Mouse (Mus musculus) heart, embryonic 11.5 days (tissue): ENCODE measurements around the gene Nup188. TPM values are rescaled to one million over a fixed set of nuclear protein-coding genes. Genes with fewer than 3 reads are reported as not detected.

Experiments
- ATAC-seq: fragments of 200-750 bp; cut with Nextera tagmentation; replicated peaks from 2 replicates; pipeline ENCODE4 v1.8.0; 2017; ENCODE audit warnings: moderate library complexity; ENCODE audit not compliant: insufficient number of reproducible peaks, low FRiP score, low TSS enrichment
- H3K27ac ChIP-seq: fragments of 300-500 bp; sonication (generic); 2 replicates; pipeline ENCODE4 v1.5.1; 2014; ENCODE audit warnings: mild to moderate bottlenecking, low read depth, low read length
- H3K27me3 ChIP-seq: fragments of 300-500 bp; sonication (generic); 2 replicates; pipeline ENCODE4 v1.6.1; 2014; ENCODE audit warnings: mild to moderate bottlenecking, low read length, mixed read lengths; ENCODE audit not compliant: control insufficient read depth, insufficient read depth
- H3K36me3 ChIP-seq: fragments of 300-500 bp; sonication (generic); 2 replicates; pipeline ENCODE4 v1.6.1; 2014; ENCODE audit warnings: mild to moderate bottlenecking, low read length, moderate library complexity, mixed read lengths; ENCODE audit not compliant: control insufficient read depth, insufficient read depth
- H3K4me1 ChIP-seq: fragments of 300-500 bp; sonication (generic); 2 replicates; pipeline ENCODE4 v1.6.1; 2014; ENCODE audit warnings: low read length; ENCODE audit not compliant: control insufficient read depth, insufficient read depth
- H3K4me2 ChIP-seq: fragments of 300-500 bp; sonication (generic); 2 replicates; pipeline ENCODE4 v1.6.1; 2014; ENCODE audit warnings: mild to moderate bottlenecking, moderate library complexity
- H3K4me3 ChIP-seq: fragments of 300-500 bp; sonication (generic); 2 replicates; pipeline ENCODE4 v1.5.1; 2014; ENCODE audit warnings: low read depth, low read length
- H3K9ac ChIP-seq: fragments of 300-500 bp; sonication (generic); 2 replicates; pipeline ENCODE4 v1.6.1; 2014; ENCODE audit warnings: mild to moderate bottlenecking, low read depth, low read length, moderate library complexity
- H3K9me3 ChIP-seq: fragments of 300-500 bp; sonication (generic); replicated peaks from 2 replicates; pipeline ENCODE4 v1.6.1; 2016; ENCODE audit warnings: low read length; ENCODE audit not compliant: control insufficient read depth
- WGBS: fragments of 180-500 bp; shearing (Covaris S2); extraction: QIAGEN DNeasy Blood & Tissue Kit; methylation state at CpG from one replicate; pipeline ENCODE4 v1.1.7; 2014; ENCODE audit not compliant: insufficient replicate concordance; 5-methylcytosine and 5-hydroxymethylcytosine counted together
- microRNA-seq: library from miRNA; unstranded; fragments of <30 nt; microRNA quantifications from one replicate; pipeline ENCODE4, GENCODE M21; 2016; ENCODE audit warnings: borderline number of aligned reads
- polyA plus RNA-seq: library from polyadenylated mRNA; unstranded; fragments of >200 nt; fragmentation: Nextera tagmentation; extraction: Ambion mirVana; gene quantifications from 2 replicates; pipeline ENCODE4 v1.2.1, GENCODE M21; 2014

Gene Nup188
- polyA plus RNA-seq, 1 experiment from 2014 or later, result 34.2 TPM

DNA sequence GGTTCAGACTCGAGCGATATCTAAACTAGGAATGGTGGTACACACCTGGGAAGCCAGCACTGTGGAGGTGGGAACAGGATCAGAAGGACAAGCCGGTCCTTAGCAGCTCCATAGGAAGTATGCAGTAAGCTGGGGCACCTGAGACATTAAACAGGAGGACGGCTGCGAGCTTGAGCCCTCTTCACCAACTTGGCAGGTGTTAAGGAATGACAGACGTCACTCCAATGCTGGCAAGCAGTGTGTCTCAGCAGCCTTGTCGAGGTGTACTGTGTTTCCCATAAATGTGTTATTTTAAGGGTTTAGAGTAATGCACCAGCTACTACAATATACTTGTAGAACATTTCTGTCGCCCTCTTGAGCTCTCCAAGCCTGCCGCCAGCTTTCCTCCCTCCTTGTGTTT is 100.7 kb downstream of the Nup188 start:
- Histone ChIP-seq H3K27me3 (no peaks in the 10 kb centered on the region), H3K4me2 (no peak overlapping the region), H3K27ac (no peak overlapping the region), H3K4me1 (no peaks in the 10 kb centered on the region), H3K9ac (no peak overlapping the region), H3K9me3 (no peaks in the 10 kb centered on the region), H3K4me3 (no peak overlapping the region), H3K36me3 (peaks cover 7% of the 10 kb centered on the region)
- WGBS, result 81% methylated on average over 9 of the region's 9 CpGs
- no peak for ATAC-seq

DNA sequence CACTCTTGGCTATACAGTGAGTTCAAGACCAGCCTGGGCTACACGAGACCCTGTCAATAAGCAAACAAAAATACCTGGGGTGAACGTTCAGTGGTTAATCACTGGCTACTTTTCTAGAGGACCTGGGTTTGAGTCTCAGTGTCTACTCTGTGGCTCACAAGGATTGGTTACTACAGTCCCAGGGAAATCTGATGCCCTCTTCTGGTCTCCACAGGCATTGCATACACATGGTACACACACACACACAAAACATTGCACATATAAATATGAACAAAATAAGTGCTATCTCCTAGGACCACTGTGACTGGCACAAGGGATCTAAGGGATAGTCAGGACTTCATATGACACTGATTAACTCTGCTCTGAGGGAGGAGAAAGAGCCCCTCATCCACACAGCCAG is 102.8 kb downstream of the Nup188 start:
- no peak overlapping the region for H3K4me2 ChIP-seq
- H3K36me3 ChIP-seq, result 0 out of 2 replicates have a peak, but pooled peaks cover 1% of the 10 kb centered on the region
- H3K27ac ChIP-seq, result no peak overlapping the region
- H3K27me3 ChIP-seq, result no peaks in the 10 kb centered on the region
- H3K4me1 ChIP-seq, result peaks cover 10% of the 10 kb centered on the region
- H3K4me3 ChIP-seq, result no peak overlapping the region
- 89% methylated on average over 2 of the region's 2 CpGs for WGBS
- no peaks in the 10 kb centered on the region for H3K9me3 ChIP-seq
- H3K9ac ChIP-seq, result no peak overlapping the region
- no peak for ATAC-seq

DNA sequence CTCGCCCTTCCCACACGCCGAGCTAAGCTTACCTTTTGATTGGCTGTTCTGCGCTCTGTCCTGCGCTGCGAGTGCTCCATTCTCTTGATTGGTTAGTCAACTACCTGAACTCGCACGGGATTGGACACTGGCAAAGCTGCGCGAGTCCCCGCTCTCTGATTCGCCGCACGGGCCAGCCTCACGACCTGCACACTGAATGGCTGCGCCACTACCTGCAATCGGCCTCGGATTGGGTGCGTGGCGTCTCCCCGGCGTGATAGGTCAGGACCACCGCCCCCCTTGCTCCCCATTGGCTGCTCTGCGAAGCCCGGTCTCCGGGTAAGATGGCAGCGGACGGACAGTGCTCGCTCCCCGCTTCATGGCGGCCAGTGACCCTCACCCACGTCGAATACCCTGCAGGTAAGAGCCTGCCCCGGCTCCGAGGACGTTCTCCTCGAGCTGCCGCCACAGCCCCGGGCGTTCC is 105.9 kb downstream of the Nup188 start, which contains the start of gene Dolpp1:
Gene Dolpp1, plus strand, starts transcription at position 141 of the 463 bp plus-strand sequence.
- H3K4me1 ChIP-seq, result peaks cover 13% of the 10 kb centered on the region
- H3K4me3 ChIP-seq, result peak within 1 kb of the TSS; percentile 82
- peak within 1 kb of the TSS; percentile 77 for H3K9ac ChIP-seq
- peak within 1 kb of the TSS; percentile 97 for H3K4me2 ChIP-seq
- no peaks in the 10 kb centered on the region for H3K36me3 ChIP-seq
- ATAC-seq, result peak; percentile 98
- no peaks in the 10 kb centered on the region for H3K9me3 ChIP-seq
- no peaks in the 10 kb centered on the region for H3K27me3 ChIP-seq
- peak within 1 kb of the TSS; percentile 80 for H3K27ac ChIP-seq
- under 1% methylated on average over 40 of the region's 40 CpGs for WGBS

DNA sequence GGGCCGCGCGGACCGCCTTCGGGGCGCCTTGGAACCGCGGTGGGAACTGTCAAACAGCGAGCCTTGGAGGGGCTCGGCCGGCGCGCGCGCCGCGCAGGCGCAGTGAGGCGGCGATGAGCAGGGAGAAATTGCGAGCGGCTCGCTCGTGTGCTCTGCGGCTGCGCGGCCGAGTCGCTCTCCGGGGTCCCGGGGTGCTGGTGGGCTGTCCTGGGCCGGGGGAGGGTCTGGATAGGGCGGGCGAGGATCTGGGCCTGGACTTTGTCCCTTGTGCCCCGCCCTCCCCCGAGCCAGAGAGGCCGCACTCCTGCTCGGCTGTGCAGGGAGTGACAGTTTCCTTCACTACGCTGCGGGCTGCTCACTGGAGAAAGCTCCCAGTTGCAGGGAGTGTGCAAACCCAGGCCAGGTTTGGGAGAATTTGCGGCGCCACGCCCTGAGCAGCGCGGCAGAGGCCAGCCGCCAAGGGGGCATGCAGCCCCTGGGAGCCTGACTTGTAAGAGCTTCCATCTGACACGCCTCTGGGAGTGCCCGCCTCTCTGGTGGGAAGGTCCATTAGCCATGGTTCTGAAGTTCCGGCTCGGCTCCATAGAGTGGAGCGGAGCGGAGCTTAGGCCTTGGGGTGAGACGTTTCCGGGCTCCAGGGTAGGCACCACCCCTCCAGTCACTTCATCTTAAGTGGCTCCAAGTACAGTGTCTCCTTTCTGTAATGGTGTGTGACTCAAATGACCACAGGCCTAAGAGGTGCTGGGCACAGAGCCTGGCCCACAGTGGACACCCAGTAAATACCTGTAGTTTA is 106.6 kb downstream of the Nup188 start:
- Histone ChIP-seq H3K36me3 (peaks cover 4% of the 10 kb centered on the region), H3K4me3 (peak overlapping the region; percentile 82), H3K9ac (peak overlapping the region; percentile 77), H3K27me3 (no peaks in the 10 kb centered on the region), H3K27ac (peak overlapping the region; percentile 80), H3K4me1 (peaks cover 13% of the 10 kb centered on the region), H3K9me3 (no peaks in the 10 kb centered on the region), H3K4me2 (peak overlapping the region; percentile 97)
- under 1% methylated on average over 35 of the region's 54 CpGs for WGBS
- ATAC-seq, result peak; percentile 71

- peaks cover 13% of the 10 kb centered on the region for H3K4me1 ChIP-seq
- peaks cover 7% of the 10 kb centered on the region for H3K36me3 ChIP-seq
- peak overlapping the region; percentile 82 for H3K4me3 ChIP-seq
- H3K4me2 ChIP-seq, result peak overlapping the region; percentile 97
- no peaks in the 10 kb centered on the region for H3K27me3 ChIP-seq
- no peak for ATAC-seq
- H3K9me3 ChIP-seq, result no peaks in the 10 kb centered on the region
- WGBS, result 71% methylated on average over 1 of the region's 1 CpGs
- H3K27ac ChIP-seq, result peak overlapping the region; percentile 80
- H3K9ac ChIP-seq, result peak overlapping the region; percentile 77
These were observed 107.1 kb downstream of the Nup188 start for GRCm38 (mm10) chr2:30393370-30393656.

Small RNA genes lying within 50 kb of the gene (microRNA-seq; reads per million reads assigned to microRNA genes)
- gene Gm47292, result not detected

Other genes starting within 250 kb of the Nup188 start
- 17.5 and 17.6 TPM in 2 replicates for gene Wdr34, start 237.5 kb upstream of the Nup188 start, polyA plus RNA-seq
- gene Set, start 229.0 kb upstream of the Nup188 start, polyA plus RNA-seq, result 291 and 322 TPM in 2 replicates
- 11.0 and 11.2 TPM in 2 replicates for gene Pkn3, start 208.7 kb upstream of the Nup188 start, polyA plus RNA-seq
- 56.3 and 59.1 TPM in 2 replicates for gene Zdhhc12, start 192.7 kb upstream of the Nup188 start, polyA plus RNA-seq
- 5.4 and 7.1 TPM in 2 replicates for gene Zer1, start 161.8 kb upstream of the Nup188 start, polyA plus RNA-seq
- 8.2 and 9.1 TPM in 2 replicates for gene Tbc1d13, start 152.7 kb upstream of the Nup188 start, polyA plus RNA-seq
- gene Endog, start 114.9 kb upstream of the Nup188 start, polyA plus RNA-seq, result 30.0 and 33.4 TPM in 2 replicates
- gene Spout1, start 107.9 kb upstream of the Nup188 start, polyA plus RNA-seq, result 41.2 and 43.4 TPM in 2 replicates
- gene Kyat1, start 80.5 kb upstream of the Nup188 start, polyA plus RNA-seq, result 13.6 and 15.5 TPM in 2 replicates
- gene Lrrc8a, start 48.7 kb upstream of the Nup188 start, polyA plus RNA-seq, result 38.1 and 46.9 TPM in 2 replicates
- gene Gm28035, start 45.8 kb upstream of the Nup188 start, polyA plus RNA-seq, result 0.49 TPM in 1 of 2 replicates, not detected in the other
- gene Phyhd1, start 20.2 kb upstream of the Nup188 start, polyA plus RNA-seq, result 4.7 and 7.4 TPM in 2 replicates
- gene Gm28038, start 5.4 kb upstream of the Nup188 start, polyA plus RNA-seq, result not detected in 2 replicates
- gene Dolk, start 63 bp upstream of the Nup188 start, polyA plus RNA-seq, result 26.6 and 27.7 TPM in 2 replicates
- 78.8 and 80.2 TPM in 2 replicates for gene Sh3glb2, start 72.9 kb downstream of the Nup188 start, polyA plus RNA-seq
- 22.2 and 22.9 TPM in 2 replicates for gene Miga2, start 77.8 kb downstream of the Nup188 start, polyA plus RNA-seq
- 19.5 and 21.3 TPM in 2 replicates for gene Dolpp1, start 105.9 kb downstream of the Nup188 start, polyA plus RNA-seq
- 61.5 and 66.0 TPM in 2 replicates for gene Crat, start 129.4 kb downstream of the Nup188 start, polyA plus RNA-seq
- gene Ptpa, start 129.6 kb downstream of the Nup188 start, polyA plus RNA-seq, result 50.3 and 63.5 TPM in 2 replicates
- gene Ier5l, start 187.8 kb downstream of the Nup188 start, polyA plus RNA-seq, result 2.4 TPM in 2 replicates